Mouse (Mus musculus) ovary, adult 2 months (tissue): ENCODE results near the gene Acer2. TPM values are rescaled to one million over a fixed set of nuclear protein-coding genes. Genes with fewer than 3 reads are reported as not detected.

ENCODE experiments used
- polyA plus RNA-seq: library from polyadenylated mRNA; depleted of rRNA; stranded (reverse); fragments of >200 nt; gene quantifications from 2 replicates; pipeline ENCODE4 v1.2.3, GENCODE M21; 2012; rRNA removed

Gene Acer2
- polyA plus RNA-seq: 6.5 and 7.2 TPM in 2 replicates

DNA sequence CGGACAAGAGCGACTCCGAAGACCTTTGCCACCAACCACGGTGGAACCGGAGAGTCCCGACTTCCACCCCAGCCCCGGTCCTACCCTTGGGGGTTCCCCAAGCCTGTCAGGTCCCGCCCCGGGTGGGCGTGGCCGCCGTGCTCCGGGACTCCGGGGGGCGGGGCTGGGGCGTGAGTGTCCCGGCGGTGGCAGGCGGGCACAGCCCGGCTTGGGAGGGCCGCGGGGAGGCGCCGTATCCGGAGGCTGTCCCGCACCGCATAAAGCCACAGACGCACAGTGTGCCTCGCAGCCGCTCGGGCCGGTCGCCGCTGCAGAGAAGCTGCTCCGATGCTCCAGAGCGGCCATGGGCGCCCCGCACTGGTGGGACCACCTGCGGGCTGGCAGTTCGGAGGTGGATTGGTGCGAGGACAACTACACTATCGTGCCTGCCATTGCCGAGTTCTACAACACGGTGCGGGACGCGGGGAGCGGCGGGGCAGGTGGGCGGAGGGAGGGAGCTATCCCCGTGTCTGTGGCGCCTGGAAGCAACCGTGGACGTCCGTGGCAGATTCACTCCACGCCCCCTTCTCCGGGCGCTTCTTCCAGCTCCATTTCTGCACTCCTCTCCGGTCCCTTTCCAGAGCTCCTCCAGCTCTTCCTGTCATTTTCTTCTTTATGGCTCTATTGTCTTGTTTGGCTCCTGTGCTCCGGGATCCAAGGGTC lies at the start of gene Acer2:
Acer2 (plus strand) TSS at position 251 of the 702 bp plus-strand sequence.

DNA sequence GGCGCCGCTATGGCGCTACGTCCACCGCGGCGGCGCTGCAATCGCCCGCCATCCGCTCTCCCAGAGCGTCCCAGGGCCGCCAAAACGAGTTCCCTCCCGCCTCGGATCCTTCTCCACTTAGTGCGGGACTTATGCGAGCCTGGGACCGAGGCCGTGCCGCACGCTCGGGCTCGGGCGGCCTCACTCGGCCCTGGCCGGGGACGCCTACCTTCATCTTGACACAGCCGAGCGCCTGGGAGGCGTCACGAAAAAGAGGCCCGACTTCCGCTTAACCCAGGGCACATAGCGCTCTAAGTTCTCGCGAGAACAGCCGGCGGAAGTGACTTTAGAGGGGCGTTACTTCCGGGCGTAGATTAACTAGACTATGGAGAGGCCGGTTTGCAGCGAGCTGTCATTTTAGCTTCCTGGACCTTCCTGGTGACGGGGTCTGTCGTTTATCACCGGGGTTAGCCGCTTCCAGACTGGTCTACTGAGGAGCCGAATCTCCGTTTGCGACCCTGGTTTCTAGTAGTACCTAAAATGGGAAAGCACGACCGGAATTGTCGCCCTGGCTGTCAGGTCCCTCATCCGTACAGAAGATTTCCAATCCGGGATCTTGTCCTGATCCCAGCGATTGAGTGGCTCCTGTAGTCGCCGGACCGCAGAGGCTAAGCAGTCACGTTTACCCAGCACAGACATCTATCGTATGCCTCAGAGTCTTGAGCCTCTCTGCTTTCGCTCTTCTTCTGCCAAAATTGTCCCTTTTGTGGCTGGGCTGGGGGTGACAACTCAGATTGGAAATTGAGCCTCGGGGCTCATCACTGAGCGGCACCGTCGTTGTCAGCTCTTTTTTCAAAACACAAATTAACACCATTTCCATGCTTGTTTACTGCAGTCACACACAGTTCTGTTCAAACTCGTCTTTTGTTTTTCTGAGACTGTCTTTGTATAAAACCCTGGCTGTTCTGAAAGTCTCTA lies 16.8 kb upstream of the Acer2 start, which contains the start of gene Rps6:
Rps6 (minus strand) TSS at position 300 of the 957 bp plus-strand sequence.

Other genes starting within 250 kb of the Acer2 start
- 154 and 168 TPM in 2 replicates for gene Plin2, start 204.3 kb upstream of the Acer2 start, polyA plus RNA-seq
- gene Dennd4c, start 125.8 kb upstream of the Acer2 start, polyA plus RNA-seq: 6.3 and 7.0 TPM in 2 replicates
- gene Rps6, start 17.0 kb upstream of the Acer2 start, polyA plus RNA-seq: 496 and 505 TPM in 2 replicates